23 mouse cellular contexts compared by ENCODE assay signal in the genomic region with DNA sequence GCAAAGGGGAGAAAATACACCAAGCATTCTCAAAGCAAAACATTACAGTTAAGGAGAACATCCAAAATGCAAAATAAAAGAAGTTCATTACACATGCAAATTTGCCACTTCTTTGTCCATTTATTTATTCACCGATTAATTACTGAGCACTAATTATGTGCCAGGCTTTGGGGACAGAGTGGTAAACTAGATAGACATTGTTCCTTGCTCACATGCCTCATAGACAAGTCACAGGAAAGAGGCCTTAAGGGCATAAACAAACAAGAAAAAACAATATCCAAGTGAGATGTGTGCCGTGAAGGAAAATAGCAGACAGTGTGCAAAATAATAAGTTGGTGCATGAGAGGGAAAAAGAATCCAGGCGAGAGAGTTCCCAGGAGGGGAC.
DNase-seq lines count a peak whose midpoint lies in the region; ATAC-seq and TF ChIP-seq lines count a peak whose summit lies in the region.
"Had no signal": no experiment of that assay in that cellular context is flagged by ENCODE, and none has a peak within 500 bp of the region (broad histone marks: within the 10 kb centered on the region; RNA-seq: fewer than 3 reads in every experiment).

No protein-coding gene starts in this region.

- H3K9me3 ChIP-seq in hindbrain, embryonic 13.5 days = no peaks in the 10 kb centered on the region
- peaks cover 3% of the 10 kb centered on the region; the same call in 1 of the 2 replicates for H3K9me3 ChIP-seq in hindbrain, embryonic 11.5 days (ENCODE audit: control insufficient read depth, low read length)
- no peaks in the 10 kb centered on the region for H3K9me3 ChIP-seq in midbrain, embryonic 15.5 days
- no peaks in the 10 kb centered on the region for H3K9me3 ChIP-seq in midbrain, postnatal 0 days (ENCODE audit: low read length)
- 0 out of 2 replicates have a peak, but pooled peaks cover 4% of the 10 kb centered on the region for H3K9me3 ChIP-seq in forebrain, embryonic 15.5 days
- H3K9me3 ChIP-seq: intestine, embryonic 15.5 days; limb, embryonic 15.5 days had no signal

- ATAC-seq in hindbrain, embryonic 13.5 days (ENCODE audit: low FRiP score) = no peak
- ATAC-seq in hindbrain, embryonic 11.5 days (ENCODE audit: low FRiP score) = no peak
- ATAC-seq in midbrain, embryonic 15.5 days (replicated peaks) = 0 out of 2 replicates have a peak, but pooled peaks have one; percentile 37
- ATAC-seq in midbrain, postnatal 0 days (ENCODE audit: low FRiP score) = no peak
- ATAC-seq in forebrain, embryonic 15.5 days (replicated peaks) = peak; percentile 71
- ATAC-seq: intestine, embryonic 15.5 days had no signal

- intact Hi-C loops in heart, postnatal 36 days (cut with DNase I) = no loop called here

- no peak for DNase-seq in hindbrain, embryonic 11.5 days (ENCODE audit: low spot score)
- no peak for DNase-seq in midbrain, postnatal 0 days (ENCODE audit: low spot score)
- DNase-seq in heart, postnatal 36 days = no peak
- no peak for DNase-seq in frontal cortex, postnatal 10 days (ENCODE audit: low spot score in 2 of 2)
- DNase-seq: adrenal gland, postnatal 25 days; cerebellum, adult 9-11 months; gastrocnemius, postnatal 36 days; heart, adult 2 months; heart, postnatal 4 days; kidney, adult 9 months; kidney, postnatal 25 days; lung, embryonic 14.5 days; retina, postnatal 1 day; right cerebral cortex, postnatal 25 days; spleen, adult 18-20 months had no signal

- peak overlapping the region; percentile 58; the same call in 1 of the 2 replicates for H3K27ac ChIP-seq in hindbrain, embryonic 13.5 days
- no peak overlapping the region for H3K27ac ChIP-seq in hindbrain, embryonic 11.5 days (ENCODE audit: low read depth, low read length)
- no peak overlapping the region for H3K27ac ChIP-seq in midbrain, embryonic 15.5 days
- H3K27ac ChIP-seq in midbrain, postnatal 0 days (ENCODE audit: low read depth, low read length) = no peak overlapping the region
- peak overlapping the region; percentile 65 for H3K27ac ChIP-seq in forebrain, embryonic 15.5 days (replicated peaks)
- H3K27ac ChIP-seq in olfactory bulb, adult 2 months (ENCODE audit: insufficient read depth, low read depth, low read length) = 0 out of 2 replicates have a peak overlapping the region, but pooled peaks have one; percentile 9
- H3K27ac ChIP-seq: embryonic facial prominence, embryonic 10.5 days; heart, adult 2 months; intestine, embryonic 15.5 days; limb, embryonic 15.5 days; liver, embryonic 14.5 days had no signal

- no peak overlapping the region for H3K4me2 ChIP-seq in hindbrain, embryonic 13.5 days
- H3K4me2 ChIP-seq in hindbrain, embryonic 11.5 days (replicated peaks; ENCODE audit: low read depth, low read length) = no peak overlapping the region
- no peak overlapping the region for H3K4me2 ChIP-seq in midbrain, embryonic 15.5 days
- H3K4me2 ChIP-seq in midbrain, postnatal 0 days (ENCODE audit: low read depth, low read length, poor library complexity, severe bottlenecking) = no peak overlapping the region
- no peak overlapping the region for H3K4me2 ChIP-seq in forebrain, embryonic 15.5 days (replicated peaks)
- H3K4me2 ChIP-seq: intestine, embryonic 15.5 days; limb, embryonic 15.5 days; lung, embryonic 14.5 days had no signal

- peaks cover 16% of the 10 kb centered on the region for H3K4me1 ChIP-seq in hindbrain, embryonic 13.5 days (replicated peaks)
- no peaks in the 10 kb centered on the region for H3K4me1 ChIP-seq in hindbrain, embryonic 11.5 days (replicated peaks; ENCODE audit: control insufficient read depth, insufficient read depth, low read length)
- H3K4me1 ChIP-seq in midbrain, embryonic 15.5 days = 0 out of 2 replicates have a peak, but pooled peaks cover 3% of the 10 kb centered on the region
- no peaks in the 10 kb centered on the region for H3K4me1 ChIP-seq in midbrain, postnatal 0 days (ENCODE audit: insufficient read depth, low read length)
- peaks cover 18% of the 10 kb centered on the region for H3K4me1 ChIP-seq in forebrain, embryonic 15.5 days
- no peaks in the 10 kb centered on the region for H3K4me1 ChIP-seq in olfactory bulb, adult 2 months (ENCODE audit: control insufficient read depth, insufficient read depth, low read length)
- H3K4me1 ChIP-seq: intestine, embryonic 15.5 days; limb, embryonic 15.5 days had no signal

- no peak for TF ChIP-seq CTCF in midbrain, postnatal 0 days (IDR thresholded peaks at IDR 0.05)
- TF ChIP-seq CTCF in olfactory bulb, adult 2 months (IDR thresholded peaks at IDR 0.05; ENCODE audit: insufficient read depth, low read depth, low read length) = no peak

- H3K36me3 ChIP-seq in hindbrain, embryonic 13.5 days = no peaks in the 10 kb centered on the region
- H3K36me3 ChIP-seq in hindbrain, embryonic 11.5 days (ENCODE audit: control insufficient read depth, insufficient read depth, low read length) = no peaks in the 10 kb centered on the region
- H3K36me3 ChIP-seq in midbrain, embryonic 15.5 days (replicated peaks) = no peaks in the 10 kb centered on the region
- no peaks in the 10 kb centered on the region for H3K36me3 ChIP-seq in midbrain, postnatal 0 days (ENCODE audit: insufficient read depth, low read length)
- H3K36me3 ChIP-seq in forebrain, embryonic 15.5 days = no peaks in the 10 kb centered on the region
- H3K36me3 ChIP-seq: embryonic facial prominence, embryonic 10.5 days; intestine, embryonic 15.5 days; limb, embryonic 15.5 days had no signal

- no peak overlapping the region for H3K9ac ChIP-seq in hindbrain, embryonic 13.5 days
- no peak overlapping the region for H3K9ac ChIP-seq in hindbrain, embryonic 11.5 days (ENCODE audit: low read depth, low read length)
- no peak overlapping the region for H3K9ac ChIP-seq in midbrain, embryonic 15.5 days
- no peak overlapping the region for H3K9ac ChIP-seq in midbrain, postnatal 0 days (replicated peaks; ENCODE audit: low read length, poor library complexity, severe bottlenecking)
- no peak overlapping the region for H3K9ac ChIP-seq in forebrain, embryonic 15.5 days (replicated peaks)
- H3K9ac ChIP-seq: intestine, embryonic 15.5 days; limb, embryonic 15.5 days; liver, embryonic 14.5 days; lung, embryonic 14.5 days had no signal

- H3K4me3 ChIP-seq in hindbrain, embryonic 13.5 days = no peak overlapping the region
- H3K4me3 ChIP-seq in hindbrain, embryonic 11.5 days (ENCODE audit: low read depth, low read length) = no peak overlapping the region
- H3K4me3 ChIP-seq in midbrain, embryonic 15.5 days = no peak overlapping the region
- H3K4me3 ChIP-seq in midbrain, postnatal 0 days (ENCODE audit: low read depth, low read length) = no peak overlapping the region
- H3K4me3 ChIP-seq in forebrain, embryonic 15.5 days = no peak overlapping the region
- no peak overlapping the region for H3K4me3 ChIP-seq in olfactory bulb, adult 2 months (ENCODE audit: insufficient read depth, low read depth, low read length)
- H3K4me3 ChIP-seq: embryonic facial prominence, embryonic 10.5 days; heart, adult 2 months; intestine, embryonic 15.5 days; limb, embryonic 15.5 days had no signal

- TF ChIP-seq POLR2A in olfactory bulb, adult 2 months (IDR thresholded peaks at IDR 0.05; ENCODE audit: insufficient read depth, low read depth, low read length) = no peak

- H3K27me3 ChIP-seq in hindbrain, embryonic 13.5 days = no peaks in the 10 kb centered on the region
- no peaks in the 10 kb centered on the region for H3K27me3 ChIP-seq in hindbrain, embryonic 11.5 days (ENCODE audit: control insufficient read depth, insufficient read depth, low read length)
- H3K27me3 ChIP-seq in midbrain, embryonic 15.5 days (replicated peaks) = no peaks in the 10 kb centered on the region
- no peaks in the 10 kb centered on the region for H3K27me3 ChIP-seq in midbrain, postnatal 0 days (ENCODE audit: insufficient read depth, low read length)
- no peaks in the 10 kb centered on the region for H3K27me3 ChIP-seq in forebrain, embryonic 15.5 days
- H3K27me3 ChIP-seq: intestine, embryonic 15.5 days; limb, embryonic 15.5 days had no signal

- WGBS in hindbrain, embryonic 13.5 days = 49% methylated on average over 3 of the region's 3 CpGs
- WGBS in hindbrain, embryonic 11.5 days = 80% methylated on average over 3 of the region's 3 CpGs
- 57% methylated on average over 3 of the region's 3 CpGs for WGBS in midbrain, embryonic 15.5 days
- WGBS in midbrain, postnatal 0 days = 52% methylated on average over 3 of the region's 3 CpGs
- 13% methylated on average over 3 of the region's 3 CpGs for WGBS in forebrain, embryonic 15.5 days
- WGBS in olfactory bulb, adult 2 months = 35% methylated on average over 3 of the region's 3 CpGs

Comparison
In these comparisons a context has a peak if more than half of its experiments do, and no peak if none do; other contexts are left out.
1. ATAC-seq: peak in midbrain, embryonic 15.5 days (single experiment) and forebrain, embryonic 15.5 days (single experiment); none in hindbrain, embryonic 13.5 days (single experiment), hindbrain, embryonic 11.5 days (single experiment) and midbrain, postnatal 0 days (single experiment).
2. H3K27ac ChIP-seq: peak in hindbrain, embryonic 13.5 days (single experiment), forebrain, embryonic 15.5 days (single experiment) and olfactory bulb, adult 2 months (single experiment); none in hindbrain, embryonic 11.5 days (single experiment), midbrain, embryonic 15.5 days (single experiment) and midbrain, postnatal 0 days (single experiment).